Mouse (Mus musculus): ENCODE data around the gene D17H6S53E. TPM values are rescaled to one million over a fixed set of nuclear protein-coding genes. Genes with fewer than 3 reads are reported as not detected.
A peak's percentile ranks its signal among the peaks of the same experiment; 100 is the strongest.
"Not testable (repeated sequence)": the region's sequence is repeated elsewhere in the genome, so short reads cannot be mapped to it uniquely, and the experiment has no call there.

D17H6S53E gene
- polyA plus RNA-seq, 1 experiment from 2014 or later, result 4.4 TPM

GRCm38 (mm10) chr17:35120745-35121142 lies 5.4 kb upstream of the D17H6S53E start:
- peaks cover 33% of the 10 kb centered on the region for H3K36me3 ChIP-seq (replicated peaks; ENCODE audit: insufficient read depth, low read length)
- H3K4me2 ChIP-seq (ENCODE audit: low read depth, low read length), result peak overlapping the region; percentile 84
- no peaks in the 10 kb centered on the region for H3K9me3 ChIP-seq (ENCODE audit: low read length)
- under 1% methylated on average over 33 of the region's 33 CpGs for WGBS (ENCODE audit: insufficient replicate concordance)
- DNase-seq (no peak), ATAC-seq (peak; percentile 10)
- no peaks in the 10 kb centered on the region for H3K27me3 ChIP-seq (ENCODE audit: insufficient read depth, low read length)
- peak overlapping the region; percentile 63 for H3K27ac ChIP-seq (ENCODE audit: low read depth)
- H3K9ac ChIP-seq (replicated peaks), result peak overlapping the region; percentile 89
- peaks cover 17% of the 10 kb centered on the region for H3K4me1 ChIP-seq (ENCODE audit: insufficient read depth)
- TF ChIP-seq CTCF (IDR thresholded peaks at IDR 0.05; ENCODE audit: low read depth), result no peak
- no peak for TF ChIP-seq EP300 (IDR thresholded peaks at IDR 0.05; ENCODE audit: low read depth)
- H3K4me3 ChIP-seq (ENCODE audit: low read depth, low read length), result peak overlapping the region; percentile 88

GRCm38 (mm10) chr17:35121143-35121799 lies 4.9 kb upstream of the D17H6S53E start, which contains the start of gene Gpank1:
Gene Gpank1, plus strand, starts transcription at chr17:35121455.
- peak within 1 kb of the TSS; percentile 88 for H3K4me3 ChIP-seq (ENCODE audit: low read depth, low read length)
- ATAC-seq, result peak; percentile 94
- H3K9ac ChIP-seq (replicated peaks), result peak within 1 kb of the TSS; percentile 89
- WGBS (ENCODE audit: insufficient replicate concordance), result under 1% methylated on average over 46 of the region's 50 CpGs
- H3K4me2 ChIP-seq (ENCODE audit: low read depth, low read length), result peak within 1 kb of the TSS; percentile 93
- H3K27me3 ChIP-seq (ENCODE audit: insufficient read depth, low read length), result no peaks in the 10 kb centered on the region
- H3K9me3 ChIP-seq (ENCODE audit: low read length), result no peaks in the 10 kb centered on the region
- H3K27ac ChIP-seq (ENCODE audit: low read depth), result peak within 1 kb of the TSS; percentile 93
- peaks cover 18% of the 10 kb centered on the region for H3K4me1 ChIP-seq (ENCODE audit: insufficient read depth)
- H3K36me3 ChIP-seq (replicated peaks; ENCODE audit: insufficient read depth, low read length), result peaks cover 28% of the 10 kb centered on the region
- TF ChIP-seq CTCF (IDR thresholded peaks at IDR 0.05; ENCODE audit: low read depth) (no peak), EP300 (IDR thresholded peaks at IDR 0.05; ENCODE audit: low read depth) (peak; percentile 58; the same call in 1 of the 2 replicates)
- DNase-seq, result peak; percentile 96

GRCm38 (mm10) chr17:35121871-35122303 lies 4.3 kb upstream of the D17H6S53E start, which contains the start of gene Csnk2b:
Gene Csnk2b, minus strand, starts transcription at chr17:35122053.
- peak; percentile 46 for TF ChIP-seq CTCF (IDR thresholded peaks at IDR 0.05; ENCODE audit: low read depth)
- no peak for TF ChIP-seq EP300 (IDR thresholded peaks at IDR 0.05; ENCODE audit: low read depth)
- Histone ChIP-seq H3K27me3 (ENCODE audit: insufficient read depth, low read length) (no peaks in the 10 kb centered on the region), H3K4me2 (ENCODE audit: low read depth, low read length) (peak within 1 kb of the TSS; percentile 93), H3K9ac (replicated peaks) (peak within 1 kb of the TSS; percentile 89), H3K9me3 (ENCODE audit: low read length) (no peaks in the 10 kb centered on the region), H3K4me1 (ENCODE audit: insufficient read depth) (peaks cover 22% of the 10 kb centered on the region), H3K4me3 (ENCODE audit: low read depth, low read length) (peak within 1 kb of the TSS; percentile 88), H3K36me3 (replicated peaks; ENCODE audit: insufficient read depth, low read length) (peaks cover 25% of the 10 kb centered on the region), H3K27ac (ENCODE audit: low read depth) (peak within 1 kb of the TSS; percentile 93)
- DNase-seq (peak; percentile 48), ATAC-seq (peak; percentile 1; the same call in 1 of the 2 replicates)
- under 1% methylated on average over 19 of the region's 19 CpGs for WGBS (ENCODE audit: insufficient replicate concordance)

- not testable (repeated sequence) for H3K4me3 ChIP-seq (ENCODE audit: low read depth, low read length); DNase-seq; ATAC-seq; H3K4me2 ChIP-seq (ENCODE audit: low read depth, low read length); H3K9me3 ChIP-seq (ENCODE audit: low read length); H3K27me3 ChIP-seq (ENCODE audit: insufficient read depth, low read length); H3K27ac ChIP-seq (ENCODE audit: low read depth); H3K9ac ChIP-seq (replicated peaks)
- peaks cover 32% of the 10 kb centered on the region for H3K4me1 ChIP-seq (ENCODE audit: insufficient read depth)
- peaks cover 19% of the 10 kb centered on the region for H3K36me3 ChIP-seq (replicated peaks; ENCODE audit: insufficient read depth, low read length)
- WGBS (ENCODE audit: insufficient replicate concordance), result 89% methylated on average over 9 of the region's 9 CpGs
Observed at GRCm38 (mm10) chr17:35123287-35123686, 2.9 kb upstream of the D17H6S53E start.

GRCm38 (mm10) chr17:35124261-35124896 lies 1.8 kb upstream of the D17H6S53E start:
- H3K27ac ChIP-seq (ENCODE audit: low read depth); DNase-seq; H3K27me3 ChIP-seq (ENCODE audit: insufficient read depth, low read length); H3K4me2 ChIP-seq (ENCODE audit: low read depth, low read length); H3K4me3 ChIP-seq (ENCODE audit: low read depth, low read length); H3K9me3 ChIP-seq (ENCODE audit: low read length); H3K9ac ChIP-seq (replicated peaks); ATAC-seq: not testable (repeated sequence)
- peaks cover 15% of the 10 kb centered on the region for H3K36me3 ChIP-seq (replicated peaks; ENCODE audit: insufficient read depth, low read length)
- peaks cover 35% of the 10 kb centered on the region for H3K4me1 ChIP-seq (ENCODE audit: insufficient read depth)
- WGBS (ENCODE audit: insufficient replicate concordance), result 89% methylated on average over 12 of the region's 12 CpGs

- Histone ChIP-seq H3K4me1 (ENCODE audit: insufficient read depth) (peaks cover 34% of the 10 kb centered on the region), H3K4me3 (ENCODE audit: low read depth, low read length) (no peak overlapping the region), H3K9me3 (ENCODE audit: low read length) (no peaks in the 10 kb centered on the region), H3K27ac (ENCODE audit: low read depth) (peak overlapping the region; percentile 90), H3K36me3 (replicated peaks; ENCODE audit: insufficient read depth, low read length) (peaks cover 18% of the 10 kb centered on the region), H3K4me2 (ENCODE audit: low read depth, low read length) (peak overlapping the region; percentile 81), H3K9ac (replicated peaks) (no peak overlapping the region), H3K27me3 (ENCODE audit: insufficient read depth, low read length) (no peaks in the 10 kb centered on the region)
- DNase-seq, result no peak
- WGBS (ENCODE audit: insufficient replicate concordance), result 82% methylated on average over 1 of the region's 1 CpGs
- no peak for ATAC-seq
- no peak for TF ChIP-seq EP300 (IDR thresholded peaks at IDR 0.05; ENCODE audit: low read depth)
- TF ChIP-seq CTCF (IDR thresholded peaks at IDR 0.05; ENCODE audit: low read depth), result no peak
Observed at GRCm38 (mm10) chr17:35125081-35125480, 1.1 kb upstream of the D17H6S53E start.

Measured in liver, postnatal 0 days (tissue).